Mouse (Mus musculus) limb, embryonic 14.5 days (tissue): ENCODE results near the gene Naa16. TPM values are rescaled to one million over a fixed set of nuclear protein-coding genes. Genes with fewer than 3 reads are reported as not detected.

Source experiments
- ATAC-seq: fragments of 200-750 bp; cut with Nextera tagmentation; 2 replicates; pipeline ENCODE4 v1.8.0; 2017; ENCODE audit warnings: low read depth, moderate number of reproducible peaks, moderate TSS enrichment; ENCODE audit not compliant: low FRiP score
- DNase-seq: peaks from one replicate; pipeline ENCODE4 v3.0.0-alpha.2; 2015; ENCODE audit warnings: low spot score
- H3K27ac ChIP-seq: fragments of 300-500 bp; sonication (generic); replicated peaks from 2 replicates; pipeline ENCODE4 v1.5.1; 2014; ENCODE audit warnings: low read depth, mild to moderate bottlenecking, low read length, moderate library complexity, mixed read lengths
- H3K27me3 ChIP-seq: fragments of 300-500 bp; sonication (generic); 2 replicates; pipeline ENCODE4 v1.6.1; 2014; ENCODE audit warnings: low read length, mixed read lengths; ENCODE audit not compliant: control insufficient read depth, insufficient read depth
- H3K36me3 ChIP-seq: fragments of 300-500 bp; sonication (generic); 2 replicates; pipeline ENCODE4 v1.6.1; 2014; ENCODE audit warnings: mild to moderate bottlenecking, low read length, moderate library complexity, mixed read lengths; ENCODE audit not compliant: control insufficient read depth, insufficient read depth
- H3K4me1 ChIP-seq: fragments of 300-500 bp; sonication (generic); 2 replicates; pipeline ENCODE4 v1.6.1; 2014; ENCODE audit warnings: antibody characterized with exemption, low read length, mixed read lengths; ENCODE audit not compliant: control insufficient read depth, insufficient read depth
- H3K4me2 ChIP-seq: fragments of 300-500 bp; sonication (generic); replicated peaks from 2 replicates; pipeline ENCODE4 v1.6.1; 2014; ENCODE audit warnings: low read depth, mild to moderate bottlenecking, low read length, moderate library complexity; ENCODE audit not compliant: severe bottlenecking
- H3K4me3 ChIP-seq: fragments of 300-500 bp; sonication (generic); replicated peaks from 2 replicates; pipeline ENCODE4 v1.5.1; 2014; ENCODE audit warnings: low read length
- H3K9ac ChIP-seq: fragments of 300-500 bp; sonication (generic); 2 replicates; pipeline ENCODE4 v1.6.1; 2014; ENCODE audit warnings: mild to moderate bottlenecking, low read depth, low read length, moderate library complexity; ENCODE audit not compliant: severe bottlenecking
- H3K9me3 ChIP-seq: fragments of 300-500 bp; sonication (generic); 2 replicates; pipeline ENCODE4 v1.6.1; 2016; ENCODE audit warnings: low read length; ENCODE audit not compliant: control insufficient read depth
- POLR2A ChIP-seq: fragments of 200-500 bp; IDR thresholded peaks from 2 replicates; pipeline ENCODE4 v1.8.0; 2012; ENCODE audit warnings: inconsistent platforms, mild to moderate bottlenecking, moderate library complexity, borderline replicate concordance; ENCODE audit not compliant: insufficient read depth, insufficient read length; ENCODE audit errors: extremely low read depth
- WGBS: fragments of 180-500 bp; shearing (Covaris S2); extraction: QIAGEN DNeasy Blood & Tissue Kit; methylation state at CpG from one replicate; pipeline ENCODE4 v1.1.7; 2014; 5-methylcytosine and 5-hydroxymethylcytosine counted together
- polyA plus RNA-seq, 2 experiments: library from polyadenylated mRNA; depleted of rRNA in 1 of 2; stranded (reverse) in 1 of 2; unstranded in 1 of 2; fragments of >200 nt; fragmentation: Nextera tagmentation in 1 of 2; extraction: Ambion mirVana in 1 of 2; gene quantifications; 2 replicates each; pipeline versions ENCODE4 v1.2.1 to v1.2.3; 2012 to 2014

Naa16 gene
- polyA plus RNA-seq, 2 experiments: 23.4 to 34.5 TPM

- ATAC-seq (no peak), DNase-seq (no peak)
- TF ChIP-seq POLR2A: no peak
- Histone ChIP-seq H3K9me3 (no peaks in the 10 kb centered on the region), H3K4me1 (peaks cover 5% of the 10 kb centered on the region; the same call in 1 of the 2 replicates), H3K27me3 (no peaks in the 10 kb centered on the region), H3K27ac (no peak overlapping the region), H3K9ac (no peak overlapping the region), H3K4me3 (no peak overlapping the region), H3K36me3 (no peaks in the 10 kb centered on the region), H3K4me2 (no peak overlapping the region)
- 83% methylated on average over 9 of the region's 9 CpGs for WGBS
These were observed 110.1 kb downstream of the Naa16 start for GRCm38 (mm10) chr14:79280456-79280855.

DNA sequence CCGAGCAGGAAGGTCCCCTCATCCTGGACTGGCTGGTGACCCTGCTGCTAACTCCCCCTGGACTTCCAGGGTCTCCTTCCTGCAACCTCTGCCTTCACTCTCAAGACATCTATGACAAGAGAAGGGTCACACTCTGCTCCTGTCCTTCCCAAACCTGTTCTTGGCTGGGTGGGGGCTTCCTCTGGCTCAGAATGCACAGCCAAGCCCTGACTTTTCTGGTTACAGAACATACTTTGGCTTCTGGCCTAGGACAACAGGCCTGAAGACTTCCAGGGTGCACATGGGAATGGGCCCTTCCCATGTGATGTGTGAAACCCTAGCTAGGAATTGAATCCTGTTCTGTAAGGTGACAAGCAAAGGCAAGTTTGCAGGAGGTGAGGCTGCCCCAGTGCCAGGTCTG, 111.1 kb downstream of the Naa16 start:
- peaks cover 5% of the 10 kb centered on the region; the same call in 1 of the 2 replicates for H3K4me1 ChIP-seq
- no peak overlapping the region for H3K9ac ChIP-seq

DNA sequence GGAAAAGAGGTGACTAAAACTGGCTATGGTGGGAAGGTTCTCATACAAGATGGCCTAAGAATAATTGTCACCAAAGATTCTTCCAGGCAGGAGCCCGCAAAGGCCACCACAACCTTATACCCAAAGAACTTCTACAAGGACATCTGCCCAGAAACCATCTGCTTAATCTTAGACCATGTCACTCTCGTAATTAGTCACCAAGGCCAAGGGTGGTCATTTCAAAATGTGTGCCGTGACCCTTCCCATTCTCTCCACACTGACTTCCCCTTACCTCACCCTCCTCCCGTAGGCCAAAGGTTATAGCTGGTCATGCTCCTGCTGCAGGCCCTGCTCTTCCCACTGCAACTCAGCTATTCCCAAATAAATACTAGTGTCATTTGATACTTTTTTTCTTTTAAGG, 111.7 kb downstream of the Naa16 start:
- no peak for DNase-seq
- no peak overlapping the region for H3K27ac ChIP-seq
- no peak overlapping the region for H3K9ac ChIP-seq
- peaks cover 5% of the 10 kb centered on the region; the same call in 1 of the 2 replicates for H3K4me1 ChIP-seq
- ATAC-seq: no peak
- H3K9me3 ChIP-seq: no peaks in the 10 kb centered on the region
- WGBS: 91% methylated on average over 4 of the region's 4 CpGs
- TF ChIP-seq POLR2A: no peak
- no peak overlapping the region for H3K4me2 ChIP-seq
- H3K36me3 ChIP-seq: no peaks in the 10 kb centered on the region
- no peak overlapping the region for H3K4me3 ChIP-seq
- H3K27me3 ChIP-seq: no peaks in the 10 kb centered on the region

More for the DNA sequence above, 111.1 kb downstream of the Naa16 start:
- ATAC-seq (no peak), DNase-seq (no peak)
- Histone ChIP-seq H3K36me3 (no peaks in the 10 kb centered on the region), H3K27me3 (no peaks in the 10 kb centered on the region), H3K4me2 (no peak overlapping the region), H3K27ac (no peak overlapping the region), H3K4me3 (no peak overlapping the region), H3K9me3 (no peaks in the 10 kb centered on the region)
- TF ChIP-seq POLR2A: no peak
- 64% methylated on average over 1 of the region's 1 CpGs for WGBS

DNA sequence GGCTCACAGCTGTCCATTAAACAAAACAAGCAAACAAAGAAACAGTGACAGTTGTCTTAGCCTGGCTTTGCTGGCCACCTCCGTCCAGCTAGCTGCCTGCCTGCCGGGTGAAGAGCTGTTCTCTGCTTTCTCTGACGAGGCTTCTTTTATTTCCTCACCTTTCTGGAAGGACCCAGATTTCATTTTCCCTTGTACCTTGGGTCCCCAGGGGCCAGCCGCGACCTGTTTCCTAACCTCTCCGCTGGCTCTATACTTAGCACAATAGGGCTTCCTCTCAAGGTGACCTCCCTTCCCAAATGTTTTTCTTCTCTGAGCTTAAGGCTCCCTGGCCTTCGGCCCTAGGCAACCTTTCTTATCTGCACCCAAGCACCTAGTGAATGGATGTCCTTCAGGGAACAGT, 112.7 kb downstream of the Naa16 start:
- ATAC-seq: no peak
- 57% methylated on average over 7 of the region's 7 CpGs for whole genome bisulfite sequencing
- H3K27ac ChIP-seq: no peak overlapping the region
- H3K36me3 ChIP-seq: no peaks in the 10 kb centered on the region
- TF ChIP-seq POLR2A: no peak
- DNase-seq: no peak
- no peak overlapping the region for H3K9ac ChIP-seq
- H3K4me3 ChIP-seq: no peak overlapping the region
- peaks cover 8% of the 10 kb centered on the region for H3K4me1 ChIP-seq
- no peak overlapping the region for H3K4me2 ChIP-seq
- no peaks in the 10 kb centered on the region for H3K27me3 ChIP-seq
- no peaks in the 10 kb centered on the region for H3K9me3 ChIP-seq

DNA sequence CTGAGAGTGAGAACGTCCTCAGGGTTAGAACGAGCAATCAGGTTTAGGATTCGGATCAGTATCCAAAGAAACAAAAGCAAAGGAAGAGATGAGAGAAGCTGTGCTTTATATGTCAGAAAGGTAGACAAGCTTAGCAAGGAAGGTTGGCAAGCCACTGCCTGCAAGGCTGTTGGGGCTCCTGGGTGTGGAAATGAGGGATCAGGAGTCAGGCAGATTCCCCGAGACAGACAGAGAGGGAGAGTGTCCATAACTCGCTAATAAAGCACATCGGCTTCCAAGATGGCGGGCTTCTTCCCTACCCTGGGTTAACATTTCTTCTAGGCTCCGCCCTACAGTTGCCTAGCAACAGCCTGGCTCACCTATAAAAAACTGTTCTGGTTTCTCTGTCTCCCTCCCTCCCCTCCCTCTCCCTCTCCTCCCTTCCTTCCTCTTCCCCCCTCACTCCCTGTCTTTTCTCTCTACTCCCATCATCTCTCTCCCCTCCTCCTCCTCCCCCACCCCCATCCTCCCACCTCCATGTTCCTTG, 114.6 kb downstream of the Naa16 start:
- H3K9me3 ChIP-seq: no peaks in the 10 kb centered on the region
- H3K4me2 ChIP-seq: no peak overlapping the region
- no peak for TF ChIP-seq POLR2A
- ATAC-seq (no peak), DNase-seq (no peak)
- no peak overlapping the region for H3K9ac ChIP-seq
- no peak overlapping the region for H3K4me3 ChIP-seq
- H3K27me3 ChIP-seq: no peaks in the 10 kb centered on the region
- no peaks in the 10 kb centered on the region for H3K36me3 ChIP-seq
- peaks cover 8% of the 10 kb centered on the region for H3K4me1 ChIP-seq
- no peak overlapping the region for H3K27ac ChIP-seq
- WGBS: 78% methylated on average over 8 of the region's 8 CpGs

DNA sequence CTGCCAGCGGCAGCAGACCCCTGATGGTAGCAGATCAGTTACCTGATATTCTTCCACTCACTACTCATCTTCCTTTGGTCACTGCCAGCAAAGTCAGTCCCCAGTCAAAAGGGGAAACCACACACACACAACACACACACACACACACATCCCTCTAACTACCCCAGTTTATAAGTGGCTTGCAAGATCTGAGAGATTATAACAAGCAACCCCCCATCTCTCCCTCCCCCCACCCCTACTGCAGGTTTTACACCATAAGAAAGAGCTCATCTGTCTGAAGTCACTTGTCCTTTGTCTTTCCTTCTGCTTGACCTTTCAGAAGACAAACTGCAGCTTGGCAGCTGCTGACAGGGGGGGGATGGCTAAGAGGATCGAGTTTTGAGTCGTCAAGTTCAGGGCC, 115.1 kb downstream of the Naa16 start:
- H3K9ac ChIP-seq: no peak overlapping the region
- H3K9me3 ChIP-seq: no peaks in the 10 kb centered on the region
- peaks cover 8% of the 10 kb centered on the region for H3K4me1 ChIP-seq
- H3K4me3 ChIP-seq: no peak overlapping the region
- H3K27me3 ChIP-seq: no peaks in the 10 kb centered on the region
- TF ChIP-seq POLR2A: no peak
- H3K4me2 ChIP-seq: no peak overlapping the region
- DNase-seq: no peak
- H3K36me3 ChIP-seq: no peaks in the 10 kb centered on the region
- H3K27ac ChIP-seq: no peak overlapping the region
- 53% methylated on average over 3 of the region's 3 CpGs for WGBS
- no peak for ATAC-seq

Other genes with a start within 250 kb of the Naa16 start
- gene Zfp957, start 143.4 kb downstream of the Naa16 start, polyA plus RNA-seq (2012; rRNA removed): not detected in 2 replicates
- gene Zfp957, start 143.4 kb downstream of the Naa16 start, polyA plus RNA-seq (2014; fragmentation: Nextera tagmentation; extraction: Ambion mirVana): not detected in 2 replicates
- gene Rgcc, start 89.1 kb downstream of the Naa16 start, polyA plus RNA-seq (2012; rRNA removed): 55.9 and 83.7 TPM in 2 replicates
- 62.8 and 65.0 TPM in 2 replicates for gene Rgcc, start 89.1 kb downstream of the Naa16 start, polyA plus RNA-seq (2014; fragmentation: Nextera tagmentation; extraction: Ambion mirVana)
- 4.4 and 5.5 TPM in 2 replicates for gene Mtrf1, start 7.0 kb upstream of the Naa16 start, polyA plus RNA-seq (2012; rRNA removed)
- gene Mtrf1, start 7.0 kb upstream of the Naa16 start, polyA plus RNA-seq (2014; fragmentation: Nextera tagmentation; extraction: Ambion mirVana): 8.1 and 8.7 TPM in 2 replicates
- 9.8 and 11.4 TPM in 2 replicates for gene Kbtbd7, start 35.7 kb upstream of the Naa16 start, polyA plus RNA-seq (2012; rRNA removed)
- 14.0 and 19.0 TPM in 2 replicates for gene Kbtbd7, start 35.7 kb upstream of the Naa16 start, polyA plus RNA-seq (2014; fragmentation: Nextera tagmentation; extraction: Ambion mirVana)
- 2.1 and 2.4 TPM in 2 replicates for gene Kbtbd6, start 61.1 kb upstream of the Naa16 start, polyA plus RNA-seq (2012; rRNA removed)
- gene Kbtbd6, start 61.1 kb upstream of the Naa16 start, polyA plus RNA-seq (2014; fragmentation: Nextera tagmentation; extraction: Ambion mirVana): 2.1 and 2.5 TPM in 2 replicates
- 12.7 and 15.3 TPM in 2 replicates for gene Elf1, start 90.4 kb upstream of the Naa16 start, polyA plus RNA-seq (2012; rRNA removed)
- 15.8 and 18.7 TPM in 2 replicates for gene Elf1, start 90.4 kb upstream of the Naa16 start, polyA plus RNA-seq (2014; fragmentation: Nextera tagmentation; extraction: Ambion mirVana)
- gene Wbp4, start 90.7 kb upstream of the Naa16 start, polyA plus RNA-seq (2012; rRNA removed): 16.5 and 22.6 TPM in 2 replicates
- gene Wbp4, start 90.7 kb upstream of the Naa16 start, polyA plus RNA-seq (2014; fragmentation: Nextera tagmentation; extraction: Ambion mirVana): 44.1 and 47.2 TPM in 2 replicates
- 32.0 and 55.4 TPM in 2 replicates for gene Sugt1, start 196.9 kb upstream of the Naa16 start, polyA plus RNA-seq (2012; rRNA removed)
- 122 and 129 TPM in 2 replicates for gene Sugt1, start 196.9 kb upstream of the Naa16 start, polyA plus RNA-seq (2014; fragmentation: Nextera tagmentation; extraction: Ambion mirVana)